Mouse (Mus musculus): ENCODE data around the gene Mrc2. TPM values are rescaled to one million over a fixed set of nuclear protein-coding genes. Genes with fewer than 3 reads are reported as not detected.

Gene Mrc2
- total RNA-seq, 2 experiments from 2014 or later: 20.9 to 23.4 TPM

GRCm38 (mm10) chr11:105369526-105370386 is 77.3 kb downstream of the Mrc2 start:
- intact Hi-C loops (cut with DNase I): no loop called here
- no peak for DNase-seq (ENCODE audit: low spot score)

DNA sequence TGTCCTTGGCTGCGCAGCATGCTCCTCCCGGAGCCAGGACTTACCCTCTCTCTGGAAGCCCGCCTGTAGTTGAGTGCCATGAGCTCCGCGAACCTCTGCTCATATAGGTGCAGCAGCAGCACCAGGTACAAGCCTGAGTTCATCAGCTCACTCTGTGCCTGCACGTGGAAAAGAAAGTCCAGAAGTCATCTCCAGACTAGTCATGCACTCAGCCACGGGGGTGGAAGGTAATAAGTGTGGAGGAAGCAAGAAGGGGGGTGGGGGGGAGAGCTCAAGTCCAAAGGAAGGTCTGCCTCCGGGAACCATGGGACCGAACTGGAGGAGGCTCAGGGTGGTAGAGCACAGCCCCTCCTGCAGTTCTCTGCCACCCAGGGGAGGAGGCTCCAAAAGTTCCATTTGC is 79.4 kb downstream of the Mrc2 start:
- no peak for DNase-seq (ENCODE audit: low spot score)
- intact Hi-C loops (cut with DNase I): no loop called here

GRCm38 (mm10) chr11:105373881-105374280 is 81.4 kb downstream of the Mrc2 start:
- DNase-seq (ENCODE audit: low spot score): no peak
- intact Hi-C loops (cut with DNase I): no loop called here

DNA sequence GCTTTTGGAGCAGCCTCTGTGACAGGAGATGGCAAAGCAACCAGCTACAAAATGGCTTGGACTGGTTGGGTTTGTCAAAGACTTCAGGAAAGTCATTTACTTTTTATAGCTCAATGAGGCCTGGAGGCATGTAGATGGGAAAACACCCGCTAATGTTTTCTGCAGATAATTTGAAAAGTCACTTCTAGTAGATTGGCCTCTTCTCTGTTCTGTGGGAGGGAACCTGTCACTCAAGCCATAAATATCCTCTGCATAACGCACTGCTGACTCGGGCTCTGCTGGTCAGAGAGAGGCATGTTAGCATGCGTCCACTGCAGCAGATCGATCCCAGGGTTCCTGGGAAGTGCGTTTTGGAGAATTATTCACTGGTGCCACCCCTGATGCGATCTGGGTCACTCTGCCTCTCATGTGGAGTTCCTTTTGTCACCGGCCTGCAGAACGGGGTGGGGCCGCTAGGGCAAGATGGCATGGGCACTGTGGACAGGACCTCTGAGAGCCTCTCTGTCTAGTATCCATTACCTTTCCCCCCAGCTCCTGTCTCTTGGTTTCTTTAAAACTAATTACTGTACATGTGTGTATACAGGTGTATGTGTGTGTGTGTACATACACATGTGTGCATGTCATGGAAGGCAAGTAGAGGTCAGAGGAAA is 82.2 kb downstream of the Mrc2 start:
- no peak for DNase-seq (ENCODE audit: low spot score)
- intact Hi-C loops (cut with DNase I): no loop called here

DNA sequence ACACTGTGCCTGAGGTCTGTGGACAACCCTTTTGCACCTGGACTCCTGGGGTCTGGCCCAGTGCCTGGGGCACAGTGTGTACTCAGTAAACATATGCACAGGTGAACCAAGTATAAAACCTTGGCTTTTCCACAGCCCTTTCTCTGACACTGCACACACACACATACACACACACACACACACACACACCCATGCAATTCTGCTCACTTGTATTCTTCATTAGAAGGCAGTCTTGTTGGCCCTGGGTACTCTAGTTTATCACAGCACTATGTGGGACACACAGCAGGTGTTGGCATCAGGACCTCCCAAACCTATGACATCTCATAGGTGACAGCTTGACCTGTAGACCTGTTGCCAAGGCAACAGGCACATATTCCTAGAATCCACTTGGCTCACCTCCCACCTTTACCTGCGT is 83.4 kb downstream of the Mrc2 start:
- intact Hi-C loops (cut with DNase I): no loop called here
- no peak for DNase-seq (ENCODE audit: low spot score)

DNA sequence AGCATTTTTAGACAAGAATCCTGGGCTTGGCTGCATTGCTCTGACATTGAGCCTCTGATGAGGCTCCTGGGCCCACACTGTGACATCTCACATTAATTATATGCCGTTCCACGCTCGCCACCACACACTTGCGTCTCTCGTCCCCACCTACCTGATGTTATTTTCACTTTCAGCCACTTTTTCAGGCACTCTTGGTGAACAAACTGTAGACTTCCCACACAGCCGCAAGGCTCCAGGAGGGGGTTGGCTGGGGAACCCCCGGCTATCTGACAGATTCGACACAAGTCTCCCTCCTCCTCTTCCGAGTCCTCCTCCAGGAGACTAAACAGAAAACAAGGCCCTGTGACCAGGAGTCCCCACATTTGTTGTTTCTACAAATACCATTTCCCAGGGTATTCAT is 92.8 kb downstream of the Mrc2 start:
- DNase-seq (ENCODE audit: low spot score): no peak
- intact Hi-C loops (cut with DNase I): no loop called here

DNA sequence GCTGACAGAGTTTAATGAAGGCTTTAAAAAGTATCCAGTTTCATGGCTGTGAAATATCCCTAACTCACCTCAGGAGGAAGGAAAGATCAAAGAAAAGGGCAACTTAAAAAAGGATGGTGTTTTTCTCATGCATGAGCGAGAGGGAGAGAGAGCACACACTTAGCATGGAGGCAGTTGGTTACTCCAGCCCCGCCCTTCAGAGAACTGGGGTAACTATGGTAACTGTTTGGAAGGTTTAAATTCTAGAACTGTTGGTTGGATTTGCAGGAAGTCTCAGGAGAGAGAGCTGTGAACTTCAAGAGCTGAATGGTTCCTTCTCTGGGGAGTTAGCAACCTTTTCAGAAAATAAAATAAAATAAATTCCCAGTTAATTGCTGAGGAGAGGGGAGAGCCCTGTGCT is 96.2 kb downstream of the Mrc2 start:
- DNase-seq (ENCODE audit: low spot score): no peak
- intact Hi-C loops (cut with DNase I): no loop called here

- DNase-seq (ENCODE audit: low spot score): no peak
- intact Hi-C loops (cut with DNase I): no loop called here
Measured at GRCm38 (mm10) chr11:105390290-105390689, 97.8 kb downstream of the Mrc2 start.

Other genes starting within 250 kb of the Mrc2 start
- not detected for gene Efcab3, start 229.1 kb upstream of the Mrc2 start, total RNA-seq (2021)
- 10 to 100 TPM in 1 of 2 experiments, 1 to 10 TPM in 1; 9.7 to 10.3 TPM for gene Mettl2, start 166.2 kb upstream of the Mrc2 start, total RNA-seq (2021)
- not detected for gene Gm10842, start 145.8 kb upstream of the Mrc2 start, total RNA-seq (2021)
- 10 to 100 TPM; 38.7 to 44.2 TPM for gene Tlk2, start 113.8 kb upstream of the Mrc2 start, total RNA-seq (2021)
- not detected for gene March10, start 164.1 kb downstream of the Mrc2 start, total RNA-seq (2021)